Mouse (Mus musculus): ENCODE measurements around the gene Tnfsf12. TPM values are rescaled to one million over a fixed set of nuclear protein-coding genes. Genes with fewer than 3 reads are reported as not detected.

Gene Tnfsf12
- polyA plus RNA-seq, 1 experiment from 2014 or later = 8.8 TPM

DNA sequence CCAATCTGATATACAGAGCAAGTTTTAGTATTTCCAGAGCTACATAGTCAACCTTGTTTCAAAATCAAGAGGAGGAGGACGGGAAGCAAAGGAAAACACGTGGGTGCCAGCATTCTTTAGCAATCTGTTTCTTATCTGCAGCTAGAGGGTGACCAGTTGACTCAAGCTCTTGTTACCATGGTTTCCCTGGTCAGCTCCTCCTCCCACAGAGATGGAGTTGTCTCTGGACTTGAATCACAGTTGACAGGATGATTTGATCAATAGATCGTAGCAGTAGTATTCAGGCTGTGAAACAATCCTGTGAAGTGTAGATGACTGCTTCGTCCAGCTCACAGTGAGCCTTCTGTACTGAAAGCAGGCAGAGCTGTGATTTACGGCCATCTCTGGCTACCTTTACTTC is 20.3 kb upstream of the Tnfsf12 start:
- Histone ChIP-seq H3K36me3 (ENCODE audit: control insufficient read depth, insufficient read depth, low read length) (no peaks in the 10 kb centered on the region), H3K9ac (ENCODE audit: low read length) (no peak overlapping the region), H3K27ac (ENCODE audit: low read length) (no peak overlapping the region), H3K4me2 (ENCODE audit: low read depth, low read length) (no peak overlapping the region), H3K27me3 (ENCODE audit: control insufficient read depth, insufficient read depth, low read length) (no peaks in the 10 kb centered on the region), H3K4me1 (ENCODE audit: control insufficient read depth, insufficient read depth, low read length) (0 out of 2 replicates have a peak, but pooled peaks cover 3% of the 10 kb centered on the region), H3K4me3 (replicated peaks; ENCODE audit: low read length) (no peak overlapping the region), H3K9me3 (replicated peaks; ENCODE audit: control insufficient read depth, low read length) (no peaks in the 10 kb centered on the region)
- ATAC-seq (ENCODE audit: insufficient read depth, low FRiP score) = no peak; the same call in 1 of the 2 replicates
- WGBS = 12% methylated on average over 5 of the region's 5 CpGs

DNA sequence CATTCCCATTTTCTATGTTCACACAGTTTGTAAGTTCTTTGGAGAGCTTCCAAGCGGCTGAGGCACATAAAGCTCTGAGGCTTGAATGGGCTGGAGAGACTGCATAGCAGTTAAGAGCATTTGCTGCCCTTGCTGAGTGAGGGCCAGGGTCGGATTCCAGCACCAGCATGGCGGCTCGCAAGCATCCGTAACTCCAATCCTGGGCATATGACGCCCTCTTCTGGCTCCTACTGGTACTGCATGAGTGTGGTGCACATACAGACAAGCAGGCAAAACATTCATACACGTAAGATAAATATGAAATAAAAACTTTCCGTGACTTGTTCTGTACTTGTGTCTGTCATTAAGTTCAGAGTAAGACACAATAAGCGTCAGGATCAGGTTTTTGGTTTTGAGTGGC is 19.8 kb upstream of the Tnfsf12 start:
- Histone ChIP-seq H3K4me2 (ENCODE audit: low read depth, low read length) (no peak overlapping the region), H3K4me3 (replicated peaks; ENCODE audit: low read length) (no peak overlapping the region), H3K27me3 (ENCODE audit: control insufficient read depth, insufficient read depth, low read length) (no peaks in the 10 kb centered on the region), H3K36me3 (ENCODE audit: control insufficient read depth, insufficient read depth, low read length) (no peaks in the 10 kb centered on the region), H3K27ac (ENCODE audit: low read length) (no peak overlapping the region), H3K9me3 (replicated peaks; ENCODE audit: control insufficient read depth, low read length) (no peaks in the 10 kb centered on the region), H3K9ac (ENCODE audit: low read length) (no peak overlapping the region), H3K4me1 (ENCODE audit: control insufficient read depth, insufficient read depth, low read length) (0 out of 2 replicates have a peak, but pooled peaks cover 3% of the 10 kb centered on the region)
- no peak for ATAC-seq (ENCODE audit: insufficient read depth, low FRiP score)
- 56% methylated on average over 9 of the region's 9 CpGs for WGBS

DNA sequence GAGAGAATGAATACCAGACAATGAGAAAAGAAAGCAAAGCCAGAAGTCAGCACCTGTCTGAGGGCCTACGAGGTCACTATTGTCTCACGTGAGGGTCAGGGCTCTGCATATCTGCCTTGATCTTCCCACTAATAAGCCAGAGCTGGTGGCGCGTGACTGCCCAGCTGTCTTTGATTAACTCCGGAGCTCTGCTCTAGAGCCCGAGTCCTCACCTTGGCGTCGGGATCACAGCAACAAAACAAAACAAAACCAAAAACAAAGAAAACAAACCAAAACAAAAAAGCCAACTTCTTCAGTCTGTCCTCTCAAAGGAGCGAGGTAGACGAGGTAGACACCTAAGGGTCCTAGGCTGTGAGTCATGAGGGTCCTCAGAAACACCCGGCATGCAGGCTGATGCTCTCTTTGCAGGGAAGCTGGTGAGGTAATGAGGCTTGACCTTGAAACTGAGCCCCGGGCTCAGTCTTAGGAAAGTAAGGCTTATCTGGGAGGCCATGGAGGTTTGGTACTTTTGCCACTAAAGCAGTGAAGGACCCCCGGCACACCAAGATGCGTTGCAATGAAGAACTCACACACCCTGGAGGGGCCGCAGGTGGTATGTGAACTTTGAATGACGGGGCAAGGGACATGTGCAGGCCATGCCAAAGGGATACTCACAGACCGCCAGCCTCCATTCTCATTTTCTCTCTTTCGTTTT is 19.1 kb upstream of the Tnfsf12 start:
- 75% methylated on average over 18 of the region's 18 CpGs for WGBS
- Histone ChIP-seq H3K27ac (ENCODE audit: low read length) (no peak overlapping the region), H3K9me3 (replicated peaks; ENCODE audit: control insufficient read depth, low read length) (no peaks in the 10 kb centered on the region), H3K36me3 (ENCODE audit: control insufficient read depth, insufficient read depth, low read length) (no peaks in the 10 kb centered on the region), H3K9ac (ENCODE audit: low read length) (no peak overlapping the region), H3K4me2 (ENCODE audit: low read depth, low read length) (no peak overlapping the region), H3K4me3 (replicated peaks; ENCODE audit: low read length) (no peak overlapping the region), H3K4me1 (ENCODE audit: control insufficient read depth, insufficient read depth, low read length) (0 out of 2 replicates have a peak, but pooled peaks cover 3% of the 10 kb centered on the region), H3K27me3 (ENCODE audit: control insufficient read depth, insufficient read depth, low read length) (no peaks in the 10 kb centered on the region)
- ATAC-seq (ENCODE audit: insufficient read depth, low FRiP score) = no peak

DNA sequence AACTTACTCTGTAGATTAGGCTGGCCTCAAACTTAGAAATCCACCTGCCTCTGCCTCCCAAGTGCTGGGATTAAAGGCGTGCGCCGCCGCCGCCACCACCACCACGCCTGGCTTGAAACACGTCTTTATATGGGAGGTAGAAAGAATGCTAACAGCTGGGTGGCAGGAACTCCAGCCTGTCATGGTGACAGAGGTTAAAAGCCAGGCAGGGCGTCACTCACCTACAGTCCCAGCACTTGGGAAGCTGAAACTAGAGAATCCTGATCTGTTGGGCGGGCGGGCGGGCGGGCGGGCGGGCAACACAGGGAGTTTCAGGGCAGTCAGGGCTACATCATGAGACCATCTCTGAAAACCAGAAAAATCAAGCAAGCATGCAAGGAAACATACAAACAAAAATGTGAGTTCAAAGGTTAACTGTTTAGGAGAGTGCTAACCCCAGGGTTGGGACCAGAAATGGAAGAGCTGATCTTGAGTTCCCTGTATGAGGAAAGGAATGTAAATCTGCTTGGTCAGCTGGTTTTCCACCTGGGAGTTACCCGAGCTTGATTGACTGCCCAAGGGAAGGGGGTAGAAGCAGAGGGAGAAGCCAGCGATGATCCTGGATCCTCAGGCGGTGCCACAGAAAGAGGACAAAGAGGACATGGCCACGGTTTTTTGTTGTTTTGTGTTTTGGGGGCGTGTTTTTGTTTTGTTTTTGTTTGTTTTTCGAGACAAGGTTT is 17.5 kb upstream of the Tnfsf12 start:
- H3K4me1 ChIP-seq (ENCODE audit: control insufficient read depth, insufficient read depth, low read length) = no peaks in the 10 kb centered on the region
- no peak overlapping the region for H3K27ac ChIP-seq (ENCODE audit: low read length)
- no peaks in the 10 kb centered on the region for H3K27me3 ChIP-seq (ENCODE audit: control insufficient read depth, insufficient read depth, low read length)
- no peak overlapping the region for H3K9ac ChIP-seq (ENCODE audit: low read length)
- no peak overlapping the region for H3K4me2 ChIP-seq (ENCODE audit: low read depth, low read length)
- no peak overlapping the region for H3K4me3 ChIP-seq (replicated peaks; ENCODE audit: low read length)
- H3K9me3 ChIP-seq (replicated peaks; ENCODE audit: control insufficient read depth, low read length) = no peaks in the 10 kb centered on the region
- H3K36me3 ChIP-seq (ENCODE audit: control insufficient read depth, insufficient read depth, low read length) = no peaks in the 10 kb centered on the region
- ATAC-seq (ENCODE audit: insufficient read depth, low FRiP score) = no peak
- WGBS = 81% methylated on average over 20 of the region's 20 CpGs

DNA sequence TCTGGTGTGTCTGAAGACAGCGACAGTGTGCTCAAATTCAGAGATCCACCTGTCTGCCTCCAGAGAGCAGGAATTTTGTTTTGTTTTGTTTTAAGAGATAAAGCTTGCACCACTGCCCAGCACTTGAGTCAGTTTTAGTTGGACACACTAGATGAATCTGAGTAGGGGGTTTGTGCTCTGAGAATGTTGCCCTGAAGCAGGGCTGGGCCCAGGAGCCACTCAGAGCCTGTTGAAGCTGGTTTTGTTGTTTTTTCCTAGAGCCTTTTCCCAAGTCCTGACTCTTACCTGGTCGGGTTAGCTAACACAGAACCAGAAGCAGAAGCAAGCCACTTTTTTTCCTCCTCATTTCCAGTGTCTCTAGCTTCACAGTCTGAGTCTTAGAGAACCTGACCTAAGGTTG is 15.4 kb upstream of the Tnfsf12 start:
- Histone ChIP-seq H3K4me2 (ENCODE audit: low read depth, low read length) (no peak overlapping the region), H3K27me3 (ENCODE audit: control insufficient read depth, insufficient read depth, low read length) (no peaks in the 10 kb centered on the region), H3K36me3 (ENCODE audit: control insufficient read depth, insufficient read depth, low read length) (no peaks in the 10 kb centered on the region), H3K4me3 (replicated peaks; ENCODE audit: low read length) (no peak overlapping the region), H3K9ac (ENCODE audit: low read length) (no peak overlapping the region), H3K9me3 (replicated peaks; ENCODE audit: control insufficient read depth, low read length) (no peaks in the 10 kb centered on the region), H3K27ac (ENCODE audit: low read length) (no peak overlapping the region), H3K4me1 (ENCODE audit: control insufficient read depth, insufficient read depth, low read length) (no peaks in the 10 kb centered on the region)
- WGBS = 73% methylated on average over 2 of the region's 2 CpGs
- no peak for ATAC-seq (ENCODE audit: insufficient read depth, low FRiP score)

DNA sequence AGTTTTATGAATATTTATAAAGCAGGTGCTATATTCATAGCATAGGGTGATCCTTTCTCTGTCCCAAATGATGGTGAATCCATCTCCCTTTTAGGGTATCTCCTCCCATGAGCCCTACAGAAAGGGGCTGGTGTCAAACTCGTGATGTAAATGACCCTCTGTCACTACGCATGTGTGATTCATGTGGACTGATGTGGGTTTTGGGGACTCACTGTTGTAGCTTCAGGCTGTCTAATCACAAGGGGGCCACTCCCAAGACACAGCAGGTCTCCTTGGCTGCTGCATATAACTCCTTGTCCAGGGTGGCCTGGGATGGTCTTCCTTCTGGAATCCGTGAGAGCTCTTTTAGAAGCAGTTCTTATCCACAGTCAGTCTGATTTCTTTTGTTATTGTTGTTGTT is 14.8 kb upstream of the Tnfsf12 start:
- ATAC-seq (ENCODE audit: insufficient read depth, low FRiP score) = no peak
- Histone ChIP-seq H3K4me3 (replicated peaks; ENCODE audit: low read length) (no peak overlapping the region), H3K4me2 (ENCODE audit: low read depth, low read length) (no peak overlapping the region), H3K9ac (ENCODE audit: low read length) (no peak overlapping the region), H3K27me3 (ENCODE audit: control insufficient read depth, insufficient read depth, low read length) (no peaks in the 10 kb centered on the region), H3K36me3 (ENCODE audit: control insufficient read depth, insufficient read depth, low read length) (no peaks in the 10 kb centered on the region), H3K4me1 (ENCODE audit: control insufficient read depth, insufficient read depth, low read length) (no peaks in the 10 kb centered on the region), H3K9me3 (replicated peaks; ENCODE audit: control insufficient read depth, low read length) (no peaks in the 10 kb centered on the region), H3K27ac (ENCODE audit: low read length) (no peak overlapping the region)
- 73% methylated on average over 3 of the region's 3 CpGs for WGBS

DNA sequence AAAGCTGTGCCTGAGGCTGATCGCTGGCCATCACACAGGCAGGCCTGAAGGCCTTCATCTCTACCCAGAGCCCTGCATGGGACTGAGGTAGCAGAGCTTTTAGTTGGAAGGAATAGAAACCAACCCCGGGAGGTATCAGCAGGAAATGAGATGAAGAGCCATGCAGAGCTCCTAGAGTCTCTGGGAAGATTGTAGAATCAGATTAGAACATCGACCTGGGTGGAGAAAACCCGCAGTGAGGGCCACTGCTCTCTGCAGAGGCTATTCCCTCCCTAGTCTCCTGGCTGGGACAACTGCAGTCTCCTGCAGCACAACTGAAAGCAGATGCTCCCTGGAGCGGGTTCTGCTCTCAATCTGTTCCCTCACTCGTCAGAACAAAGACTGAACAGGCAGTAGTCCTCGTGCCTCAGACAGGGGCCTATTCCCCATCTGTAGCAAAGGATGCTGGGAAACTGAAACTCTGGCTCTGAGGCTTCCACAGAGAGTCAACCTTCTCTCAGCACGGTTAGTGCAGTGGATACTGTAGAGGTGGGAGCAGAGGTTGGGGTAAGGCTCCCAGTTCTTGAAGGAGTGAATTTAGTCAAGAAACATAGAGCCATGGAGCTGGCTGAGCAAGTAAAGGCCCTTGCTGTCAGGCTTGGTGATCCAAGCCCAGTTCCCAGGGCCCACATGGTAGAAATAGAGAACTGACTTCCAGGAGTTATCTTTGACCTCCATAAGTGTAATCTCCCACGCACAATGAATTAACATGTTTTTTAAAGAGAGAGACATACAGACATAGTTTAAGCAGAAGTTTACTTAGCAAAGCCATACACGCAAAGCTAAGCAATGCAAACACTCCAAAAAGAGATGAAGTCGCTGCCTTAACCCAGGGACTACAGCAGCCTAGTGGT is 14.2 kb upstream of the Tnfsf12 start:
- peak overlapping the region; percentile 11; the same call in 1 of the 2 replicates for H3K9ac ChIP-seq (ENCODE audit: low read length)

DNA sequence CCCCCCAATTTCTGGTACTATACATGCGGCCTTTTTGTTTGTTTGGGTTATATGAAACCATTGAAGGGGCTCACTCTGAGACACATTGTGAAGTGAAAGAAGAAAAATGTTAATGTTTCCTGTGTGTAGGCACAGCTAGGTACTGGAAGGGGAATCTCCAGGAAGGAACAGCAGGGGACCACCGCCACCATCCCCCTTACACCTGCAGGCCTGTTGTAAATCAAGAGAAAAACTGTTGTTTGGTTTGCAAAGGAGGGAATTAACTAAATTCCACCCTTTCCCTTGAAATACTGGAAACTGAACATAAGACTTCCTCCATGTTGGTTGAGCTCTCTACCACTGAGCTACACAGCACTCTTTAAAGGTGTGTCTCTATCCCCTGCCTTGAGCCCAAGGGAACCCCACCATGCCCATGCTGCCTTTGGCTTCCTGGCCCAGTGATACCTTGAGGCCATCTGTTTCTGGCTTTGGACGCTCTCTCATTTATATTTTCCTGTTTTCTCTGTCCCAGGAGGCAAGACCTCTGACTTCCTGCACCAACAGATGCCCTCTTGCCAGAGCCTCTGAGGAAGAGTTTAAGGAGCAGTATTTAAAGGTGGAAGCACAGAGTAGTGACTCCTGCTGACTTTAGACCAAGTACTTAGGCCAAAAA is 13.1 kb upstream of the Tnfsf12 start:
- H3K4me2 ChIP-seq (ENCODE audit: low read depth, low read length) = no peak overlapping the region
- H3K4me3 ChIP-seq (replicated peaks; ENCODE audit: low read length) = no peak overlapping the region
- no peaks in the 10 kb centered on the region for H3K36me3 ChIP-seq (ENCODE audit: control insufficient read depth, insufficient read depth, low read length)
- no peak overlapping the region for H3K27ac ChIP-seq (ENCODE audit: low read length)
- WGBS = 84% methylated on average over 3 of the region's 3 CpGs
- no peaks in the 10 kb centered on the region for H3K9me3 ChIP-seq (replicated peaks; ENCODE audit: control insufficient read depth, low read length)
- H3K4me1 ChIP-seq (ENCODE audit: control insufficient read depth, insufficient read depth, low read length) = 0 out of 2 replicates have a peak, but pooled peaks cover 3% of the 10 kb centered on the region
- H3K27me3 ChIP-seq (ENCODE audit: control insufficient read depth, insufficient read depth, low read length) = no peaks in the 10 kb centered on the region
- ATAC-seq (ENCODE audit: insufficient read depth, low FRiP score) = no peak
- H3K9ac ChIP-seq (ENCODE audit: low read length) = no peak overlapping the region

More for the DNA sequence above, 14.2 kb upstream of the Tnfsf12 start:
- no peak overlapping the region for H3K4me3 ChIP-seq (replicated peaks; ENCODE audit: low read length)
- no peaks in the 10 kb centered on the region for H3K4me1 ChIP-seq (ENCODE audit: control insufficient read depth, insufficient read depth, low read length)
- ATAC-seq (ENCODE audit: insufficient read depth, low FRiP score) = no peak
- no peaks in the 10 kb centered on the region for H3K36me3 ChIP-seq (ENCODE audit: control insufficient read depth, insufficient read depth, low read length)
- H3K27ac ChIP-seq (ENCODE audit: low read length) = no peak overlapping the region
- no peaks in the 10 kb centered on the region for H3K27me3 ChIP-seq (ENCODE audit: control insufficient read depth, insufficient read depth, low read length)
- H3K4me2 ChIP-seq (ENCODE audit: low read depth, low read length) = no peak overlapping the region
- no peaks in the 10 kb centered on the region for H3K9me3 ChIP-seq (replicated peaks; ENCODE audit: control insufficient read depth, low read length)
- 50% methylated on average over 11 of the region's 11 CpGs for WGBS
